Mouse (Mus musculus) left cerebral cortex, postnatal 10 days (tissue): ENCODE data around the gene Dyx1c1. TPM values are rescaled to one million over a fixed set of nuclear protein-coding genes. Genes with fewer than 3 reads are reported as not detected.

Experiments
- DNase-seq, 2 experiments: peaks; one replicate each; pipeline ENCODE4 v3.0.0; 2021 to 2022; ENCODE audit warnings: low spot score in 2 of 2, mixed read lengths in 1 of 2; ENCODE audit errors: extremely low spot score in 1 of 2
- intact Hi-C: fragments of 180-260 bp; cut with DNase I; formaldehyde crosslinking; loops from one replicate; pipeline ENCODE4 v1.15.1; 2025
- microRNA-seq: library from miRNA; unstranded; fragments of <30 nt; microRNA quantifications from one replicate; pipeline ENCODE4 v1.2.0, GENCODE M21; 2022
- total RNA-seq, 2 experiments: library from RNA; stranded (reverse); gene quantifications; 2 replicates each; pipeline ENCODE4 v1.2.3; 2021

The Dyx1c1 gene
- total RNA-seq, 2 experiments from 2014 or later: 2.0 TPM

- no peak for DNase-seq
- intact Hi-C loops: no loop called here
These were observed 47.6 kb downstream of the Dyx1c1 start for GRCm38 (mm10) chr9:73006175-73006574.

GRCm38 (mm10) chr9:73008384-73008783 lies 49.8 kb downstream of the Dyx1c1 start:
- no peak for DNase-seq

GRCm38 (mm10) chr9:73012629-73013028 lies 54.0 kb downstream of the Dyx1c1 start:
- DNase-seq: no peak
- intact Hi-C loops: no loop called here

More at GRCm38 (mm10) chr9:73008384-73008783, 49.8 kb downstream of the Dyx1c1 start:
- intact Hi-C loops: no loop called here

GRCm38 (mm10) chr9:73014724-73015123 lies 56.1 kb downstream of the Dyx1c1 start:
- no peak for DNase-seq
- intact Hi-C loops: no loop called here

GRCm38 (mm10) chr9:73019841-73020240 lies 61.3 kb downstream of the Dyx1c1 start:
- intact Hi-C loops: no loop called here
- DNase-seq: no peak

GRCm38 (mm10) chr9:73020566-73021097 lies 62.0 kb downstream of the Dyx1c1 start:
- intact Hi-C loops: no loop called here
- no peak for DNase-seq

Small RNA genes within 50 kb of the gene (microRNA-seq; reads per million reads assigned to microRNA genes)
- gene Gm27353: not detected

Other genes with a start within 250 kb of the Dyx1c1 start
- under 1 TPM; 0.63 to 0.66 TPM for gene Prtg, start 151.9 kb upstream of the Dyx1c1 start, total RNA-seq
- 10 to 100 TPM; 13.9 to 14.1 TPM for gene Pygo1, start 33.1 kb upstream of the Dyx1c1 start, total RNA-seq
- not detected for gene Gm44503, start 67 bp downstream of the Dyx1c1 start, total RNA-seq
- gene Ccpg1os, start 26.6 kb downstream of the Dyx1c1 start, total RNA-seq: 1 to 10 TPM; 5.2 to 7.6 TPM
- 10 to 100 TPM; 83.8 to 85.7 TPM for gene Ccpg1, start 26.6 kb downstream of the Dyx1c1 start, total RNA-seq
- gene Pigb, start 81.6 kb downstream of the Dyx1c1 start, total RNA-seq: 10 to 100 TPM; 15.0 to 16.6 TPM
- 1 to 10 TPM; 5.5 to 7.1 TPM for gene Rab27a, start 86.1 kb downstream of the Dyx1c1 start, total RNA-seq
- gene Khdc3, start 143.1 kb downstream of the Dyx1c1 start, total RNA-seq: 1 to 10 TPM in 1 of 2 experiments, under 1 TPM in 1; 0.81 to 1.4 TPM
- not detected for gene Gm20509, start 143.7 kb downstream of the Dyx1c1 start, total RNA-seq
- gene Rsl24d1, start 154.6 kb downstream of the Dyx1c1 start, total RNA-seq: 10 to 100 TPM; 58.4 to 59.7 TPM